Mouse (Mus musculus): ENCODE measurements at regions not wholly inside any gene's neighbourhood (a gene's known extent, or its start where the extent isn't known, plus 50 kb on each side); places are given as distances from the start of the nearest gene placed in this dataset.

- H3K4me3 ChIP-seq (replicated peaks in 1 of 3; ENCODE audit: low read depth in 2 of 3, low read length in 2 of 3, poor library complexity in 1 of 3): peak overlapping the region in 1 of 3 experiments; percentile 9
- H3K9me3 ChIP-seq (replicated peaks; ENCODE audit: low read length): no peaks in the 10 kb centered on the region
- peak overlapping the region; percentile 30 for H3K27ac ChIP-seq (ENCODE audit: insufficient read depth, low read depth)
- no peak overlapping the region for H3K9ac ChIP-seq (ENCODE audit: insufficient read depth, low read depth)
- H3K4me2 ChIP-seq (ENCODE audit: insufficient read depth, low read depth, poor library complexity, severe bottlenecking): peak overlapping the region; percentile 14; the same call in 1 of the 2 replicates
- peaks cover 22 to 44% of the 10 kb centered on the region in 2 experiments for H3K4me1 ChIP-seq (ENCODE audit: control insufficient read depth in 1 of 2, insufficient read depth in 2 of 2)
- peak; percentile 69 for DNase-seq (ENCODE audit: extremely low read depth)
- dilution Hi-C loops (cut with MboI; ENCODE audit: extremely low pct_ligation_motif_present, extremely low pct_unique_long_range_greater_than_20kb, low sequenced_read_pairs): no loop called here
- no peaks in the 10 kb centered on the region for H3K36me3 ChIP-seq (replicated peaks in 1 of 2; ENCODE audit: control insufficient read depth in 1 of 2, insufficient read depth in 1 of 2, low read length in 1 of 2)
- H3K79me2 ChIP-seq (replicated peaks; ENCODE audit: control insufficient read depth, extremely low read depth, insufficient read depth, poor library complexity, severe bottlenecking): no peaks in the 10 kb centered on the region
- TF ChIP-seq MAX (IDR thresholded peaks at IDR 0.05; ENCODE audit: low read length): 0 out of 2 replicates have a peak, but pooled peaks have one; percentile 39
- TF ChIP-seq ELF1 (IDR thresholded peaks at IDR 0.05; ENCODE audit: low read depth, low read length): no peak
- TF ChIP-seq EP300 (IDR thresholded peaks at IDR 0.05; ENCODE audit: low read length): peak; percentile 33; the same call in 1 of the 2 replicates
- no peak for TF ChIP-seq ZNF384 (IDR thresholded peaks at IDR 0.05; ENCODE audit: low read depth, low read length)
- H3K27me3 ChIP-seq (replicated peaks): no peaks in the 10 kb centered on the region
- in situ Hi-C loops (cut with MboI; ENCODE audit: low pct_ligation_motif_present, low pct_unique_long_range_greater_than_20kb, low sequenced_read_pairs): no loop called here
These were observed 217.1 kb upstream of the Hes1 start for GRCm38 (mm10) chr16:29847059-29847458.

GRCm38 (mm10) chr16:29847734-29848133 lies 216.4 kb upstream of the Hes1 start:
- H3K36me3 ChIP-seq (replicated peaks in 1 of 2; ENCODE audit: control insufficient read depth in 1 of 2, insufficient read depth in 1 of 2, low read length in 1 of 2): no peaks in the 10 kb centered on the region
- H3K9ac ChIP-seq (ENCODE audit: insufficient read depth, low read depth): no peak overlapping the region
- DNase-seq (ENCODE audit: extremely low read depth): peak; percentile 75
- H3K4me3 ChIP-seq (replicated peaks in 1 of 3; ENCODE audit: low read depth in 2 of 3, low read length in 2 of 3, poor library complexity in 1 of 3): no peak overlapping the region
- H3K4me2 ChIP-seq (ENCODE audit: insufficient read depth, low read depth, poor library complexity, severe bottlenecking): peak overlapping the region; percentile 52
- in situ Hi-C loops (cut with MboI; ENCODE audit: low pct_ligation_motif_present, low pct_unique_long_range_greater_than_20kb, low sequenced_read_pairs) (no loop called here), dilution Hi-C loops (cut with MboI; ENCODE audit: extremely low pct_ligation_motif_present, extremely low pct_unique_long_range_greater_than_20kb, low sequenced_read_pairs) (no loop called here)
- H3K79me2 ChIP-seq (replicated peaks; ENCODE audit: control insufficient read depth, extremely low read depth, insufficient read depth, poor library complexity, severe bottlenecking): no peaks in the 10 kb centered on the region
- H3K27ac ChIP-seq (ENCODE audit: insufficient read depth, low read depth): peak overlapping the region; percentile 30
- no peaks in the 10 kb centered on the region for H3K9me3 ChIP-seq (replicated peaks; ENCODE audit: low read length)
- peaks cover 22 to 44% of the 10 kb centered on the region in 2 experiments for H3K4me1 ChIP-seq (ENCODE audit: control insufficient read depth in 1 of 2, insufficient read depth in 2 of 2)
- H3K27me3 ChIP-seq (replicated peaks): no peaks in the 10 kb centered on the region
- TF ChIP-seq KAT2A (IDR thresholded peaks at IDR 0.05; ENCODE audit: insufficient replicate concordance, low read length) (no peak), TCF12 (IDR thresholded peaks at IDR 0.05; ENCODE audit: low read depth, low read length) (peak; percentile 61; the same call in 1 of the 2 replicates), JUN (IDR thresholded peaks at IDR 0.05; ENCODE audit: insufficient read depth, low read depth, low read length) (peak; percentile 33; the same call in 1 of the 2 replicates), EP300 (IDR thresholded peaks at IDR 0.05; ENCODE audit: low read length) (peak; percentile 97), USF2 (conservative IDR thresholded peaks at IDR 0.05; ENCODE audit: low read depth, low read length) (no peak), HCFC1 (IDR thresholded peaks at IDR 0.05; ENCODE audit: low read depth, low read length) (0 out of 2 replicates have a peak, but pooled peaks have one; percentile 26), NELFE (IDR thresholded peaks at IDR 0.05; ENCODE audit: low read depth, low read length) (no peak), MAFK (IDR thresholded peaks at IDR 0.05; ENCODE audit: insufficient replicate concordance, low read length) (no peak), PAX5 (IDR thresholded peaks at IDR 0.05; ENCODE audit: low read length) (no peak), ZKSCAN1 (IDR thresholded peaks at IDR 0.05; ENCODE audit: borderline replicate concordance, low read depth, low read length) (no peak), JUND (conservative IDR thresholded peaks at IDR 0.05; ENCODE audit: low read depth, low read length) (peak; percentile 64; the same call in 1 of the 2 replicates), MXI1 (IDR thresholded peaks at IDR 0.05; ENCODE audit: low read depth, low read length) (peak; percentile 34; the same call in 1 of the 2 replicates), MEF2A (IDR thresholded peaks at IDR 0.05; ENCODE audit: borderline replicate concordance, low read depth, low read length) (peak; percentile 85), CHD2 (IDR thresholded peaks at IDR 0.05; ENCODE audit: low read length) (no peak), ZC3H11A (IDR thresholded peaks at IDR 0.05; ENCODE audit: low read depth, low read length) (no peak), RAD21 (IDR thresholded peaks at IDR 0.05; ENCODE audit: low read depth, low read length) (no peak; the same call in 1 of the 2 replicates), RCOR1 (conservative IDR thresholded peaks at IDR 0.05; ENCODE audit: low read depth, low read length) (peak; percentile 84; the same call in 1 of the 2 replicates), POLR2AphosphoS2 (IDR thresholded peaks at IDR 0.05; ENCODE audit: low read depth, low read length) (no peak), MYC (IDR thresholded peaks at IDR 0.05; ENCODE audit: low read depth, low read length) (0 out of 2 replicates have a peak, but pooled peaks have one; percentile 62), ETS1 (conservative IDR thresholded peaks at IDR 0.05; ENCODE audit: low read depth, low read length) (peak; percentile 76), ZMIZ1 (IDR thresholded peaks at IDR 0.05; ENCODE audit: low read depth, low read length) (no peak), CHD1 (IDR thresholded peaks at IDR 0.05; ENCODE audit: low read depth, low read length) (no peak), POLR2A (IDR thresholded peaks at IDR 0.05; ENCODE audit: low read depth, low read length) (no peak), MAZ (IDR thresholded peaks at IDR 0.05; ENCODE audit: low read depth, low read length) (no peak), MAX (IDR thresholded peaks at IDR 0.05; ENCODE audit: low read length) (0 out of 2 replicates have a peak, but pooled peaks have one; percentile 5), ELF1 (IDR thresholded peaks at IDR 0.05; ENCODE audit: low read depth, low read length) (peak; percentile 31), UBTF (IDR thresholded peaks at IDR 0.05; ENCODE audit: low read depth, low read length) (no peak), TBP (conservative IDR thresholded peaks at IDR 0.05; ENCODE audit: low read depth, low read length) (no peak), BHLHE40 (IDR thresholded peaks at IDR 0.05; ENCODE audit: low read depth, low read length) (peak; percentile 62), USF1 (IDR thresholded peaks at IDR 0.05; ENCODE audit: low read depth, low read length) (no peak), IRF4 (IDR thresholded peaks at IDR 0.05; ENCODE audit: low read depth, low read length) (peak; percentile 98), SIN3A (IDR thresholded peaks at IDR 0.05; ENCODE audit: low read length) (no peak)

Data from CH12.LX (cell line).